Mouse (Mus musculus): ENCODE data around the gene Ppcdc.
A peak's percentile ranks its signal among the peaks of the same experiment; 100 is the strongest.

Ppcdc gene

DNA sequence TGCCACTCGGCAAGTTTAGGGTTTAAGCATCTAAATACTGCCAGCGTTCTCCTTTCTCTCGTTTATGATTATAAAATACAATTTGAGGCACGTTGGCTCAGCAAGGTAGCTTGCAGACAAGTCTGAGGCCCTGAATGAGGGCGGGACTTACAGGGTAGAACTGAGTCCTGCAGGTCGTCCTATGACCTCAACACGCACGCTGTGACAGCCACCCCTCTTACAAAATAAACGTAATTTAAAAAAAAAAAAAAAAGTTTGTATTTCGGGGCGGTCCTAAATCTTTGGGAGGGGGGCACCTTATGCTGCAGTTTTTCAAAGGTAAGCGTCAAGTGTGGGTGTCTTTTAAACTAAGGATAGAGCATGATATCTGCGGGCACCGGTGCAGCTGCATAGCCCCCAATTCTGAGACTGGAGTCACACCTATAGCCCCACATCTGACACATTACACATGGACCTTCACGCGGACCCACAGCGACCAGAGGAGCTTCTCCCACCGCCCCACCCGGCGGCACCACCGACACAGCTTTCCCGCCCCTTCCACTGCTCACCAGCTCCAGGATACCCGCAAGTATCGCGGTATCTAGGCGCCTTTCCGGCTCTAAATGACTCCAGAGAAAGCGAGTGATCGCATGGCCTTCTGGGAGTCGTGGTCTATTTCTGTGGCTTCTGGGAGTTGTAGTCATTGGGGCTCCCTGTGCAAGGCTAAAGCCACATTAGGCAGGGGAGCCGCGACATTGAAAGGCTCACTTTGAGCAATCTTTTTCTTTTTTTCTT is at the start of gene Ppcdc:
Ppcdc (minus strand) TSS at position 603 of the 774 bp plus-strand sequence.
- peak; percentile 91 to 94 for DNase-seq

DNA sequence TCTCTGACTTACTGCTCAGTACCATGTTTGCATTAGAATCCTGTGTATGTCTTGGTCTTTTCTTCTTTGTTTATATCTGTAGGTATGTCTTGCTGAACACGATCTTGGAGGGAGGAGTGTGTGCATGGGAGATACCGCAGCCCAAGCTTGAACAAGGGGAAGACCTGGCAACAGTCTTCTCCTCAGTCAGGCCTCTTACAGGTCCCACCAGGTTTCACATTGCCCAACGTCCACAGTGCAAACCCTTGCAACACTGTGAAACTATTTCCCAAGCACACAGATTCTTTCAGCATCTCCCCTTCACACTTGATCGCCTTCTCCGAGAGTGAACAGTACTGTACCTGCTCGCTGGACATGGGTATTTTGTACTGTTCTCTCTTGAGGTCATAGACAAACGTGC is 47.9 kb upstream of the Ppcdc start:
- no peak for DNase-seq

DNA sequence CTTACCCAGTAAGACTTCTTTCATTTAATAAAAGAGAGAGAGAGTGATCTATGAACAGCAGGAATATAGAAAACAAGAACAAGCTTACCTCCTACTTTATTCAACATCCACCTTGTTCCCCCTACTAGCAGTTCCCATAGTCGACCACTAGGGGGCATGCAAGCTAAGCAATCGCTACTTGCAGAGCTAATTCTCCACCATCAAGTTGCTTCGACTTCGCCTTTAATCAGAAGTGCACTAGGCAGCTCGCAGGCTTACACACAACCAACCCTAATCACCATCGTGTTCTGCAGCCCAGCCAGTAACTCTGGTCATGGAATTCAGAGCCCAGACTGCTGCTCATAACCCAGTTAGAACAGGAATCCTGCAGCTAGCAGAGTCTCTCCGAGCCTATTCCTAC is 45.9 kb upstream of the Ppcdc start:
- DNase-seq, result peak; percentile 92 to 94

DNA sequence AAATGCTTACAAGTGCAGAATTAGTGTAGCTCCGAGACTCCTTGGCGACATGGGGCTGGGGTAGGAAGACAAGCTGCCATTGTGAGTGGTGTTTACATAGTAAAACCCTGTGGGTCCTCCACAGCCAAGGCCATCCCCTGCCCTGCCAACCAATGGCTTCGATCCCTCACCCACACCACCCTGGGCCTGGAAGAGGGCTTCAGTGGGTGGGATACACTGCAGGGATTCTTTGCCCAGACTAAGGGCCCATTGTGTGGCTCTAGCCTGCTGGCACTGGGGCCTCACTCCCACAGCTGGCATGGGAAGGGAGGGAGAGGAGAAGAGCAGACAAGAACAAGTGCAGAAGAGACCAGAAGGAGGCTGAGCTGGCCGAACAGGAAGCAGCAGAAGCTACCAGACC is 29.0 kb upstream of the Ppcdc start:
- DNase-seq, result peak; percentile 27 to 28

DNA sequence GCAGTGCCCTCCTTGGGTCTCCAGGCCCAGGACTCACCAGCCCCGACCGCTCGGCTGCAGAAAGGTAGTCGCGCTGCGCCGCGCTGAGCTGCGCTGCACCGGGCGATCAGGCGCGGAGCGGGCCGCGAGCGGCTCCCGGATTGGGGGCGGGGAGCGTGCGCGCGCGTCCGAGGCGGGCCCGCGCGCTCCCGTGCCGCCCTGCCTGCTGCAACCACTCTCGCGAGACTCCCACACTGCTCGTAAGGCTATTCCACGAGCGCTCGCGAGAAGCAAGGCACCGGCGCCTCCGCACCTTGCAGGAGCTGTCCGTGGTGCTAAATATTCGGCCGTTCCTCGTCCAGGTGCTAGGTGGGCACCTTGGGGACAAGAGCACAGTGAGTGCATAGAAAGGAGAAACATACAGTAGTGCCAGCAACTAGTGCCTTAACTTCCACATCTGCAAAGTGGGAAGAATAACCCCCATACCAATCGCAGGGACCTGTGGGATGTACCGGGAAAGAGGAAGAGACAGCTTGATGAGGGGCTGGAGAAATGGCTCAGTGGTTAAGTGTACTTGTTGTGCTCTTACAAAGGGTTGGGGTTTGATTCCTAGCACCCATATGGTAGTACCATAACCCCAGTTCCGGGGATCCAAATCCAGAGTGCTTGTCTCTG is 28.1 kb upstream of the Ppcdc start, which contains the start of gene Scamp5:
Scamp5 (minus strand) TSS at position 165 of the 654 bp plus-strand sequence.
- DNase-seq, result peak; percentile 94 to 95

DNA sequence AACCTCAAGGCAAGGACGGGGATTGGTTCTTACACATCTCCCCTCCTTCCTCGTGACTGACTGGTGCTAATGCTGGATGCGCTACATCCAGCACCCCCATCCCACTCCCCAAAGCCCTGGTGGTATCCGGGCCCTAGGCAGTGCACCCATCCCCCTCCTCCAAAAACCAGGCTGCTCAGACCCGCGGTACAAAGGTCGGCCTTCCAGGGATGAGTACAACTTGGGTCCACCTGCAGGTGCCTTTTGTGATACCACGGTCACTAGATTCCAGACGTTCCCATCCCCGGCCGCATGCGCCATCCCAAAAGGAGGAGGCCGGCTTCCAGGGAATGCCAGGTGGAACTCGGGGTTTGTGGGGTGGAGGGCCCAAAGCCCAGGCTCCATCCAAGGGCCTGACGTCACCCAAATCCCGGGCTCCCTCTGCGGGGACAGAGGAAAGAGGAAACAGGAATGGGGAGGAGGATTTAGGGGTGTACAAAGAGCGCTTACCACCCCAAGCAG is 27.4 kb upstream of the Ppcdc start:
- peak; percentile 72 to 75 for DNase-seq

DNA sequence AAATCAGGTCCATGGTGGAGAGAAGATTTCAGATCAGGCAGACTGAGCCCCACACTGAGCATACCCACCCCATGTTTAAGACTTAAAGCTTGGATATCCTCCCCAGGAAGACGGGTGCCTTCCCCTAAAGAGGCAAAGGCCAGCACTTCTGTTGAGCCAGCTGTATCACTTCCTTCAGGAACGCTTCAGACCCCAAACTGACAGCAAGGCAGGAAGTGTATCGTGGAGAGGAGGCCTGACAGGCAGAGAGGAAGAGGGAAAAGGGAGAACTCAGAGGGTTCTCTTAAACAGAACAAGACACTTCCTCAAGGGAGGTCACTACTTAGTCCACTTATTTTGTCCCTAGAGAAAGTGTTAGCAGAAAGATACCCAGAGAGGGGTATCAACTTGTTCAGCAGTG is 26.2 kb upstream of the Ppcdc start:
- DNase-seq, result no peak

DNA sequence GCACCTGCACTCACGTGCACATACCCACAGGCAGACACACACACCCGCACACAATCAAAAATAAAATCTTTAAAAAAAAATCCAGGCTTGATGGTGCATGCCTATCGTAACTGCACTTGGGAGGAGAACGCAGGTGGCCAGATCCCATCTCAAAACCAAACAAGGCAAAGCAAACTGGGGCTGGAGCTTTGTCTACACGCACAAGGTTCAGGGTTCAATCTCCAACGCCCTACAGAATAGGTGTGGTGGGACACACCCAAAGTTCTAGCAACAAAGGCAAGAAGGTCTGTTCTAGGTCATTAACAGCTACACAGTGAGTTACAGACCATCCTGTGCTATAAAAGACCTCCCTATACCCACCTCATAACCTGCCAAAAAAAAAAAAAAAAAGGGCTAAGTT is 22.9 kb upstream of the Ppcdc start:
- no peak for DNase-seq

DNA sequence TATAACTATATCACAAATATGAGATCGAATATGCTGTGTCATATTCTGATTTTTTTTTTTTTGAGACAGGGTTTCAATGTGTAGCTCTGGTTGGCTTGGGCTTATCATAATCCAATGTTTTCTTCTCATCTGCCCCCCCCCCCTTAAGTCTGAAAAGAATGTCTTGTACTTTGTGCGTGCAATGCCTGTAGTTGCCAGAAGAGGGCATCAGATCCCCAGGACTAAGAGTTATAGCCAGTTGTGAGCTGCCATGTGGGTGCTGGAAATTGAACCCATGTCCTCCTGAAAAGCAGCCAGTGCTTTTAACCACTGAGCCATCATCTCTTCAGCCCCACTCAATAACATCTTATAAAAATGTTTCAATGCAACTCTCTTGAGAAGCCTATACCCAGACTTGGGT is 19.8 kb upstream of the Ppcdc start:
- peak in 1 of 2 experiments; percentile 50 for DNase-seq

DNA sequence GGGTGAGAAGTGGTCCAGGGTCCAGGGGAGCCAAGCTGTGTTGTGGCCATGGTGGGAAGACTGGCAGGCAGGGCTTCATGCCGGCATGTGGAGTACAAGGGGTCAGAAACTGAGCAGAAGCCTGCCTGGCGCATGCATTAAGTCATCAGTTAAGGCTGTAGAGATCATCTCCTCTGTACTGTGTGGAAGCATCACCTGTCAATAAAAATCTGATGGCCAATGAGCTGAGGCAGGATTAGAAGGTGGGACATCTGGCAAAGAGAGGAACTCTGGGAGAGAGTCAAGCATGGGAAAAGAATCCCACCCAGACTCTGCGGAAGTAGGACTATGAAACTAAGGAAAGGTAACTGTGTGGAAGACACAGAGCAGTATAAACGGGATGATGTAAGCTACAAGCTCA is 13.6 kb upstream of the Ppcdc start:
- DNase-seq, result no peak

DNA sequence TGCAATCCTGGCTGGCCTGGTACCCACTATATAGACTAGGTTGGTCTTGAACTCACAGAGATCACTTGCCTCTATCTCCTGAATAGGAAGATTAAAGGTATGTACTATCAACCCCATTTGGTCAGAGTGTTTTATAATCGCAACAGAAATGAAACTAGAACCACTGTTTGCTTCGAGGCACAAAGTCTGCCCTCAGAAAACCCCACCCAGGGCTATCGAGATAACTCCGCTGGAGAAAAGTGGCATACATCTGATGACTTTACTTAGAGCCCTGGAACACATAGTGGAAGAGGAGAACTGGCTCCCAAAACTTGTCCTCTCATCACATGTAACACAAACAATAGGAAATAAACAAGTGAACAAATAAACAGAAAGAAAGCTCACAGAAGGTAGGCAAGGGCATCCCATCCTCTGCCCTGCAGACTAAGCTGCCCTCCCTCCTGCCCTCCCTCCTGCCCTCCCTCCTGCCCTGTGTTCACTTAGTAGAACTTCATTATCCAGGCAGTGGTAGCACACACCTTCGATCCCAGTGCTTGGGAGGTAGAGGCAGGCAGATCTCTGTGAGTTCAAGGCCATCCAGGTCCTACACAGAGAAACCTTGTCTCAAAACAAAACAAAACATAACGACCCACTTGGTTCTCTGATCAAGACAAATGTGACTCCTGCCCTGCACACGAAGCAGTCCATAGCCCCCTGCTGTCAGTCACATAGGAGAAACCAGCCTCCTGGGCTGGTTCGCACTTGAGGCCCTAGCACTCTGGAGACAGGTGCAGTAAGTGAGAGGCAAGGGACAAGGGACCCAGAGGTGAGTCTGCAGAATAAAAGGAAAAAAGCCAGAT is 12.9 kb upstream of the Ppcdc start:
- no peak for DNase-seq

DNA sequence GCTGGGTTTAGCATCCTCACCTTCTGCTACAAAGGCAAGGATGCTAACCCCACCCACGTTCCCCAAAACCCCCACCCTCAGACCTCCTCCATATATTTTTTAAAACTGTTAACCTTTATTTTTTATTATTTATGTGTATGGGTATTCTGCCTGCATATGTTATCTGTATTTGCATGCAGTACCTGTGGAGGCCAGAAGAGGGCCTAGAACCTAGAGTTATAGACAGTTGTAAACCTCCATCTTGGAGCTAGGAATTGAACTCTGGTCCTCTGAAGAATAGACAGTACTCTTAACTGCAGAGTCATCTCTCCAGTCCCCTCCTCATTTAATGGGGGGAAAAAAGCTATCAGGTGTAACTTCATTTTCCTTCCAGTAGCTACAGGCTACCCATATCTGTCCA is 9.8 kb upstream of the Ppcdc start:
- DNase-seq, result peak in 1 of 2 experiments; percentile 52

DNA sequence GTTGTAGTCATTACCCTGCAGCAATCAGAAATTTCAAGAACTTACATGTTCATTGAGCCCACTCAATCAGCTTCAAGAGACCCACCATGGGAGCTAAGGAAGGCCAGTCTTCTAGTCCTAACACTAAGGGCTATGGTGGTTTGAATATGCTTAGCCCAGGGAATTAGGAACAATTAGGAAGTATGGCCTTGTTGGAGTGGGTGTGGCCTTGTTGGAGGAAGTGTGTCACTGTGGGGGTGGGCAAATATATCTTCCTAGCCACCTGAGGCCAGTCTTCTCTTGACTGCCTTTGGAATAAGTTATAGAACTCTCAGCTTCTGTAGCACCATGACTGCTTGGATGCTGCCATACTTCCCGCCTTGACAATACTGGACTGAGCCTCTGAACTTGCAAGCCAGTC is 696 bp upstream of the Ppcdc start:
- DNase-seq, result no peak

DNA sequence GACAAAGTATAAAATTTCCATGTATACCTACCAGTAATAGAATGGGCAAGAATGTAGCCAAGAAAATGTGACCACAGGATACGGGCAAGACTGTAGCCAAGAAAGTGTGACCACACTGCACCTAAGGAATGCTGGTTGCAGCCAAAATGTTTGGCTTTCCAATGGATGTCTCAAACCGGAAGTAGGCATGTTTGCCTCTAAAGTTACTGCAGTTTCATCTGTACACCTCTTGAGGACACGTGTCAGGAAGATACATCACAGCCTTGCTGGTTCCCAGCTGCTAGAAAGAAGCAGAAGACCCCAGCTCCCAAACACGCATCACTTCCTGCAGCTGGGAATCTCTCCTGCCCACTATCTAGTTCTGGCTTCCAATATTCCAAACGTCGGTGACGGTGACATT is 841 bp downstream of the Ppcdc start:
- DNase-seq, result no peak

DNA sequence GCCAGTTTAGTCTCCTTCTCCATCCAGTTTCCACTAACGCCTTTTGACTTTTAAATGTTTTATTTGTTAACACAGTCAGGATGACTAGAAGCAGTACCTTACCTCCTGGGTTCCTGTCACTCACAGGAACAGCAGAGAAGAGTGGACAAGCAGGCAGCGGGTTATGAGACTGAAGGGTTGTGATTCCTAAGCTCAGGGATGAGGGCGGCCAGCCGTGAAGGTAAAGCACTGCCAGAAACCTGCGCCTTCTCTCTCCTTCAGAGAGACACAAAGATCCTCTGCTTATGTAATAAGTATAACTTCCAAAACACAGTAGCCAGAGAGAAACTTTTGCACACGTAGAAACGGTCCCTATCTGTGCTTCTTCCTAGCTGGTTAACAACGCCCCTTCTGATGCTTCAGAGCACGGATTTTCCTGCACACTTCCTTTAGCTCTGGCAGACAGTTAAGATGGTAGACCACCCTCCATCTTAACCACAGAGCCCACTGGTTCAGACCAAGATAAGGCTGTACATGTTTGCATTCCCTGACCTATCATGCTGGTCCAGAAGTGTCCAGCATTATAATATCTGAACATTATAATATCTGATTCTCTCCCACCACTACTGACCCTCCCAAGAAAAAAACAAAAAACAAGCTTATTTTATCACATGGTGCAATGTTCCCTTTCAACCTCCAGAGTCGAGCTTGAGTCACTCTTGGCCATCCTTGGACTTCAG is 1.9 kb downstream of the Ppcdc start:
- no peak for DNase-seq

DNA sequence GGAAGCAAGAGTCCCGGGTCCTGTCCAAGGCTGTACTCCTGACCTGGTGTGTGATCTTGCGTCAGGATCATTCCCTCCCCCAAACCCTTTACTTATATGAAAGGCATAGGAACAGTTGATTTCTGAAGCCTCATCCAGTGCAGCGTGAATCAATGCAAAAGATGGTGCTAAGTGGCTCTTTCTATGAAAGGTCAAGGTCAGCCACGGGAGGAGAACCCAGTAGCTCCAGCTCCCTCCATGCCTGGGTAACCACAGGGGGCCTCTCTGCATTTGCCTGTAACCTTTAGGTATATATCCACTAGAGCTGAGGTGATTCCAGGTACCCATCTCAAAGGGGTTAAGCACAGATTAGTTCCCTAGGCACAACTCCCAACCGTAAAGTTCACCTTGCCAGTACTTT is 3.8 kb downstream of the Ppcdc start:
- no peak for DNase-seq

DNA sequence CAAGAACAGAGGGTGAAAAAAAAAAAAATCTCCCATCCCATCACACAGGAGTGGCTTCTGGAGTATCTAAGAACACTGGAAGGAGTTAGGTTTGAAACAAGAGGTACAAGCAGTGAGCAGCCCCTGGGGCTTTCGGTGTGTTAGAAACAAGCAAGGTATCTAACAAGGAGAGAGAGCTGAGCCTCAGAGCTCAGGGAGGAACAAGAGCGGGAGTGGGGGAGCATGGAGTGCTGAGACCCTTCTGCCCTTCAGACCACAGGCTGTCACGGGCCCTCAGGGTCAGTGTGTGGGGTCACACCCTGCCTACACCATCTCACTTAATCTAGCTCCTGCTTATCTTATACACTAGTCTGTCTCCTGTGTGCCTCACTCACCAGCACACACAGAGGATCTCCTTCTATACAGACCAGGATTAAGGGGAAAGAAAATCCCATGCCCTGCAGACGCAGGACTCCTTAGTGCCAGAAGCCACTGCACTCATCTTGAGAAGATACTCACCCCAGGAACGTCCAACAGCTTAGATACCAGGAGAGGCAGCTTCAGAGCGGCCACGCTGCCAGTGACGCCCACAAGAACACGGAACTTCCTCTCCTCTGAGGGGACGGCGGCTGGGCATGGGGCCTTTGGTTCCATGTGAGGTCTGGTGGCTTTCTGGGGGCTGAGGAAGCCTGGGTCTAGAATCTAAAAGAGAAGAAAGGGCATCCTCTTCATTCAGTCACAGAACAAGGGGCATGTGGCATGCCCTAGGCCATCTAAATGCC is 5.3 kb downstream of the Ppcdc start:
- no peak for DNase-seq

DNA sequence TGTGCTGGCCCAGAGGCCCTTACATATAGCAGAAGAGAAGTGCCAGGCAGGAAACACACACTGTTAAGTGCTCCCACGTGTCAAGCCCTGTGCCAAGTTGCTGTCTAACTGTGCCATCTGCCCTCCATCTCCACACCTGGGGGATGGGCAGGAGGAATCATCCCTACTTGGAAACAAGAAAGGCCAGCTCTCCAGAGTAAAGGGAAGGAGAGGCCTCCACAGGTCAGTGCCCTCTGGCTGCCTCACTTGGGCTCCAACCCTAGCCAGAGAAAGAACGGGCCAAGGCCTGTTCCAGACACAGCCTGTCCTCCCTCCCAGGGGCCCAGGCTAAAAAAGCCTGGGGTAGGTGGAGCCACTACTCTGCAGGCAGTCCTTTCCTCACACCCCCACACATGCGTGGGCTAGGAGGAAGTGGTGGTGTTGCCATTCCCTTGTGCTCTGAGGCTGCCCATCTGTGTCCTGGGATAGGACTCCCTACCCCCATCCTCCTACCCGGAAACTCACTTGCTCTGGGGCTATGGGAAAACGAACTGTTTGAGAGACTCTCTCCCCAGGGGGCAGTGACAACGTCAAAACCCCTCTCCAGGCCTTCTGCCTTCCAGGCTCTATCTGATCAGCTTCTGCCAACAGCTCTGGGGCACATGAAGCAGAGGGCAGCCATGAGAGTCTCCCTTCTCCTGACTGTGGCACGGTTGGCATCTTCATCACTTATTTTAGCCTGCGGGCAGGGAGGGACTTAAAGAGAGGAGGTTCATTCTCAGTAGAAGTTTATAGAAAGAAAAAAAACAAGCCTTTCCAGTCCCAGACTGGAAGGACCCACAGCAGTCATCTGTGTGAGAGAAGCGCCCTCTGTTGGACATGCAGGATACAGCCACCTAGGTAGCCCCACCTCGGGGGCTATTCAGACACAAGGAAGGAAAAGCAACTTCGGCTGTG is 6.6 kb downstream of the Ppcdc start:
- peak; percentile 89 to 92 for DNase-seq

DNA sequence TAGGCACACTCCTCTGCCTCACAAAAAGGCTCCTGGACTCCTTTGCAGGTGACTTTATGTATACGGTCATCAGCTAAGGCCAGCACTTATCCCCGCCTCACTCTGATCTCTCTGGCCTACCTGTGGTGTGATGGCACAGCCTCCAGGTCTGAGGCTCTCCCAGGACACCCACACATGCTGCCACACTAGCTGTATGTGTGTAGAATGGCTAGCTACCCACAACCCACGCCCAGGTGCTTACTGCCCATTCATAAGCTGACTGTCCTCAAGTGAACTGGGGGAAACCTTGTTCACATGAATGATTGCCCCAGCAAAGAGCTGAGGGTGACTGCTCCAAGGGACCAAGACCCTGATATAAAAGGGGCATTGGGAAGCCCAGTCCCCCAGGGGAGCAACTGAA is 7.4 kb downstream of the Ppcdc start:
- peak in 1 of 2 experiments; percentile 36 for DNase-seq

DNA sequence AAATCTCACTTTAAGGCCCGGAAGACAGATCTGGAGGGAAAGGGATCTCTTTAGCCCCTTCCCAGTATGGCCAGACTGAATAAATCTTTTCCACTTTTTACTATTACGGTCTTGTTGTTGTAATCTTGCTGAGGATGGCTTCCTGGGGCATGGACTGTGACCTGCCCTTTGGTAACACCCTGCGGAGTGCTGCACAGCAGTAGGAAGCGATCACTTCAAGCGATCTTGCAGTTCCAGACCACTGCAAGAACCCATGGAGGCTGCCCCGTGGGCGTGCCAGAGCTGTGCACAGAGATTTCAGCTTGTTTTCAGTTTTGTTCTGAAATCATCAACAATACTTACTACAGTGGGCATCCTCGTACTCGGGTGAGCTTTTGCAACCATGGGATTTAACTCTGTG is 8.7 kb downstream of the Ppcdc start:
- no peak for DNase-seq

DNA sequence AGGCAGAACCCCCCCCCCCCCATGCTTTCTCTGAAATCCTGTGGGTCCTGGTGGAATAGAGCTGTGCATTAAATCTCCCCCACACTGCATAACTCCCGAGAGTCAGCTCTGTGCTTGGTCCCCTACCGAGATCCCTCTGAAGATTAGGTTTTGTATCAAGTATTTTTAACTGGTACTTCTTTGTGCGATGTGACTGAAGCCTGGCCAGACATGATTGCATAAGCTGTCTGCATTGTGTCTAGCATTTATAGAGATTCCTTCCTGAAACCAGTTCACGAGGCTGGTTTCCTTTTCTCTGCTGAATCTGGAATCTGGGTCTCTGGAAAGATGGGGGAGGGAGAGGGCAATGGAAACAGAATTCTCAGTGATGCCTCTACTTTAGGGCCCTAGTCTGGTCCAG is 11.5 kb downstream of the Ppcdc start:
- DNase-seq, result no peak

Measured in cerebellum, postnatal 14 days (tissue).